Mouse (Mus musculus) midbrain, embryonic 14.5 days (tissue): Measurements from ENCODE around the gene Zdhhc7. TPM values are rescaled to one million over a fixed set of nuclear protein-coding genes. Genes with fewer than 3 reads are reported as not detected.

Experiments
- ATAC-seq: fragments of 200-750 bp; cut with Nextera tagmentation; 2 replicates; pipeline ENCODE4 v1.8.0; 2017; ENCODE audit warnings: moderate number of reproducible peaks, moderate library complexity; ENCODE audit not compliant: low FRiP score, low TSS enrichment
- DNase-seq: peaks from one replicate; pipeline ENCODE4 v3.0.0-alpha.2; 2015
- H3K27ac ChIP-seq: fragments of 300-500 bp; sonication (generic); replicated peaks from 2 replicates; pipeline ENCODE4 v1.5.1; 2014; ENCODE audit warnings: mild to moderate bottlenecking, low read depth, low read length, moderate library complexity
- H3K27me3 ChIP-seq: fragments of 300-500 bp; sonication (generic); 2 replicates; pipeline ENCODE4 v1.6.1; 2014; ENCODE audit warnings: low read length, control low read depth, mixed read lengths; ENCODE audit not compliant: control insufficient read depth, insufficient read depth
- H3K36me3 ChIP-seq: fragments of 300-500 bp; sonication (generic); 2 replicates; pipeline ENCODE4 v1.6.1; 2014; ENCODE audit warnings: low read length, control low read depth; ENCODE audit not compliant: control insufficient read depth, insufficient read depth
- H3K4me1 ChIP-seq: fragments of 300-500 bp; sonication (generic); 2 replicates; pipeline ENCODE4 v1.6.1; 2014; ENCODE audit warnings: mild to moderate bottlenecking, antibody characterized with exemption, low read length, control low read depth; ENCODE audit not compliant: control insufficient read depth, insufficient read depth
- H3K4me2 ChIP-seq: fragments of 300-500 bp; sonication (generic); 2 replicates; pipeline ENCODE4 v1.6.1; 2014; ENCODE audit warnings: mild to moderate bottlenecking, low read length, moderate library complexity
- H3K4me3 ChIP-seq: fragments of 300-500 bp; sonication (generic); replicated peaks from 2 replicates; pipeline ENCODE4 v1.5.1; 2014; ENCODE audit warnings: low read depth, low read length
- H3K9ac ChIP-seq: fragments of 300-500 bp; sonication (generic); replicated peaks from 2 replicates; pipeline ENCODE4 v1.6.1; 2014; ENCODE audit warnings: mild to moderate bottlenecking, low read length, moderate library complexity
- H3K9me3 ChIP-seq: fragments of 300-500 bp; sonication (generic); 2 replicates; pipeline ENCODE4 v1.6.1; 2016; ENCODE audit warnings: low read length, control low read depth, mixed read lengths; ENCODE audit not compliant: control insufficient read depth
- WGBS: fragments of 180-500 bp; shearing (Covaris S2); extraction: QIAGEN DNeasy Blood & Tissue Kit; methylation state at CpG from one replicate; pipeline ENCODE4 v1.1.7; 2014; 5-methylcytosine and 5-hydroxymethylcytosine counted together
- polyA plus RNA-seq: library from polyadenylated mRNA; unstranded; fragments of >200 nt; fragmentation: Nextera tagmentation; extraction: Ambion mirVana; gene quantifications from 2 replicates; pipeline ENCODE4 v1.2.1, GENCODE M21; 2014

Zdhhc7 gene
- polyA plus RNA-seq, 1 experiment from 2014 or later: 26.7 TPM

GRCm38 (mm10) chr8:120051908-120052307 is 49.4 kb downstream of the Zdhhc7 start:
- H3K9me3 ChIP-seq: peaks cover 4% of the 10 kb centered on the region; the same call in 1 of the 2 replicates

GRCm38 (mm10) chr8:120051006-120051405 is 50.3 kb downstream of the Zdhhc7 start:
- H3K4me1 ChIP-seq: no peaks in the 10 kb centered on the region
- no peak overlapping the region for H3K4me3 ChIP-seq
- no peaks in the 10 kb centered on the region for H3K27me3 ChIP-seq
- DNase-seq (no peak), ATAC-seq (no peak)
- no peak overlapping the region for H3K9ac ChIP-seq
- WGBS: 77% methylated on average over 4 of the region's 4 CpGs
- no peak overlapping the region for H3K27ac ChIP-seq
- no peaks in the 10 kb centered on the region for H3K36me3 ChIP-seq
- H3K4me2 ChIP-seq: no peak overlapping the region
- H3K9me3 ChIP-seq: no peaks in the 10 kb centered on the region

More at GRCm38 (mm10) chr8:120051908-120052307, 49.4 kb downstream of the Zdhhc7 start:
- Histone ChIP-seq H3K4me1 (no peaks in the 10 kb centered on the region), H3K27me3 (no peaks in the 10 kb centered on the region), H3K4me3 (no peak overlapping the region), H3K9ac (no peak overlapping the region), H3K4me2 (no peak overlapping the region), H3K27ac (no peak overlapping the region), H3K36me3 (no peaks in the 10 kb centered on the region)
- no peak for ATAC-seq
- no peak for DNase-seq
- 91% methylated on average over 4 of the region's 4 CpGs for WGBS

- Histone ChIP-seq H3K9ac (no peak overlapping the region), H3K4me3 (no peak overlapping the region), H3K4me1 (no peaks in the 10 kb centered on the region), H3K27ac (no peak overlapping the region), H3K4me2 (no peak overlapping the region), H3K36me3 (no peaks in the 10 kb centered on the region), H3K27me3 (no peaks in the 10 kb centered on the region), H3K9me3 (no peaks in the 10 kb centered on the region)
- DNase-seq (no peak), ATAC-seq (no peak)
- 88% methylated on average over 10 of the region's 10 CpGs for WGBS
Measured at GRCm38 (mm10) chr8:120050376-120050775, 50.9 kb downstream of the Zdhhc7 start.

GRCm38 (mm10) chr8:120049949-120050348 is 51.3 kb downstream of the Zdhhc7 start:
- H3K27me3 ChIP-seq: no peaks in the 10 kb centered on the region
- no peaks in the 10 kb centered on the region for H3K9me3 ChIP-seq
- 87% methylated on average over 13 of the region's 13 CpGs for WGBS
- H3K27ac ChIP-seq: no peak overlapping the region
- no peak overlapping the region for H3K4me2 ChIP-seq
- ATAC-seq (no peak), DNase-seq (no peak)
- H3K4me1 ChIP-seq: no peaks in the 10 kb centered on the region
- H3K9ac ChIP-seq: no peak overlapping the region
- no peaks in the 10 kb centered on the region for H3K36me3 ChIP-seq
- no peak overlapping the region for H3K4me3 ChIP-seq

- ATAC-seq (no peak), DNase-seq (no peak)
- no peak overlapping the region for H3K4me2 ChIP-seq
- 72% methylated on average over 14 of the region's 14 CpGs for WGBS
- no peaks in the 10 kb centered on the region for H3K4me1 ChIP-seq
- no peak overlapping the region for H3K9ac ChIP-seq
- H3K9me3 ChIP-seq: no peaks in the 10 kb centered on the region
- no peaks in the 10 kb centered on the region for H3K36me3 ChIP-seq
- no peak overlapping the region for H3K27ac ChIP-seq
- no peak overlapping the region for H3K4me3 ChIP-seq
- H3K27me3 ChIP-seq: no peaks in the 10 kb centered on the region
Measured at GRCm38 (mm10) chr8:120046258-120047020, 54.8 kb downstream of the Zdhhc7 start.

- Histone ChIP-seq H3K9me3 (no peaks in the 10 kb centered on the region), H3K27me3 (no peaks in the 10 kb centered on the region), H3K27ac (no peak overlapping the region), H3K4me1 (no peaks in the 10 kb centered on the region), H3K36me3 (no peaks in the 10 kb centered on the region), H3K9ac (no peak overlapping the region), H3K4me3 (no peak overlapping the region), H3K4me2 (no peak overlapping the region)
- ATAC-seq: no peak
- 77% methylated on average over 5 of the region's 5 CpGs for WGBS
- no peak for DNase-seq
Measured at GRCm38 (mm10) chr8:120045471-120045870, 55.8 kb downstream of the Zdhhc7 start.

GRCm38 (mm10) chr8:120044907-120045306 is 56.4 kb downstream of the Zdhhc7 start:
- ATAC-seq (no peak), DNase-seq (no peak)
- H3K36me3 ChIP-seq: no peaks in the 10 kb centered on the region
- no peak overlapping the region for H3K4me3 ChIP-seq
- 89% methylated on average over 8 of the region's 8 CpGs for WGBS
- H3K9ac ChIP-seq: no peak overlapping the region
- H3K4me1 ChIP-seq: no peaks in the 10 kb centered on the region
- no peak overlapping the region for H3K4me2 ChIP-seq
- no peaks in the 10 kb centered on the region for H3K9me3 ChIP-seq
- no peaks in the 10 kb centered on the region for H3K27me3 ChIP-seq
- H3K27ac ChIP-seq: no peak overlapping the region

GRCm38 (mm10) chr8:120042542-120043312 is 58.6 kb downstream of the Zdhhc7 start:
- H3K27ac ChIP-seq: no peak overlapping the region
- no peak for DNase-seq
- 77% methylated on average over 10 of the region's 10 CpGs for WGBS

More at GRCm38 (mm10) chr8:120042542-120043312, 58.6 kb downstream of the Zdhhc7 start:
- ATAC-seq: no peak
- Histone ChIP-seq H3K4me3 (no peak overlapping the region), H3K4me1 (no peaks in the 10 kb centered on the region), H3K36me3 (no peaks in the 10 kb centered on the region), H3K9me3 (no peaks in the 10 kb centered on the region), H3K27me3 (no peaks in the 10 kb centered on the region), H3K9ac (no peak overlapping the region), H3K4me2 (no peak overlapping the region)
